Mouse (Mus musculus) spleen, postnatal 36 days (tissue): ENCODE measurements around the gene Btg1.

Experiments
- DNase-seq, 2 experiments: peaks; one replicate each; pipeline ENCODE4 v3.0.0; 2022; ENCODE audit warnings: low spot score in 2 of 2, mixed read lengths in 1 of 2

Gene Btg1

GRCm38 (mm10) chr10:96630110-96630509 lies 13.3 kb downstream of the Btg1 start:
- no peak for DNase-seq

GRCm38 (mm10) chr10:96631066-96631711 lies 14.4 kb downstream of the Btg1 start:
- DNase-seq = no peak

GRCm38 (mm10) chr10:96632271-96633144 lies 15.7 kb downstream of the Btg1 start:
- no peak for DNase-seq

- DNase-seq = no peak
These were observed 16.3 kb downstream of the Btg1 start for GRCm38 (mm10) chr10:96633145-96633516.

GRCm38 (mm10) chr10:96635472-96635871 lies 18.7 kb downstream of the Btg1 start:
- DNase-seq = no peak

- DNase-seq = no peak
These were observed 21.7 kb downstream of the Btg1 start for GRCm38 (mm10) chr10:96638477-96638876.

- no peak for DNase-seq
These were observed 25.2 kb downstream of the Btg1 start for GRCm38 (mm10) chr10:96642014-96642413.

GRCm38 (mm10) chr10:96642751-96643150 lies 25.9 kb downstream of the Btg1 start:
- no peak for DNase-seq

GRCm38 (mm10) chr10:96645183-96645582 lies 28.4 kb downstream of the Btg1 start:
- DNase-seq = no peak

GRCm38 (mm10) chr10:96646024-96646866 lies 29.4 kb downstream of the Btg1 start:
- no peak for DNase-seq

- no peak for DNase-seq
These were observed 30.2 kb downstream of the Btg1 start for GRCm38 (mm10) chr10:96646867-96647462.

GRCm38 (mm10) chr10:96648161-96648561 lies 31.4 kb downstream of the Btg1 start:
- no peak for DNase-seq

- DNase-seq = no peak
These were observed 32.7 kb downstream of the Btg1 start for GRCm38 (mm10) chr10:96649524-96649923.

GRCm38 (mm10) chr10:96652372-96652771 lies 35.6 kb downstream of the Btg1 start:
- DNase-seq = no peak

- no peak for DNase-seq
These were observed 36.2 kb downstream of the Btg1 start for GRCm38 (mm10) chr10:96653030-96653429.

- no peak for DNase-seq
These were observed 37.3 kb downstream of the Btg1 start for GRCm38 (mm10) chr10:96654079-96654478.

- peak; percentile 42 to 47 for DNase-seq
These were observed 37.8 kb downstream of the Btg1 start for GRCm38 (mm10) chr10:96654576-96654975.

- DNase-seq = no peak
These were observed 38.3 kb downstream of the Btg1 start for GRCm38 (mm10) chr10:96655066-96655465.

GRCm38 (mm10) chr10:96656176-96656575 lies 39.4 kb downstream of the Btg1 start:
- DNase-seq = no peak

GRCm38 (mm10) chr10:96658906-96659305 lies 42.1 kb downstream of the Btg1 start:
- no peak for DNase-seq

GRCm38 (mm10) chr10:96660280-96660985 lies 43.6 kb downstream of the Btg1 start:
- DNase-seq = no peak
